Mouse (Mus musculus): Measurements from ENCODE around the gene Calhm6.
A peak's percentile ranks its signal among the peaks of the same experiment; 100 is the strongest.

Calhm6 gene

GRCm38 (mm10) chr10:34127392-34128378 lies at the start of gene Calhm6:
Calhm6 (minus strand) TSS chr10:34127984.
- DNase-seq (ENCODE audit: low spot score) = peak; percentile 20

GRCm38 (mm10) chr10:34175870-34176606 lies 48.3 kb upstream of the Calhm6 start:
- DNase-seq (ENCODE audit: low spot score) = no peak

- DNase-seq (ENCODE audit: low spot score) = no peak
Measured at GRCm38 (mm10) chr10:34172663-34173282, 45.0 kb upstream of the Calhm6 start.

GRCm38 (mm10) chr10:34171660-34172059 lies 43.9 kb upstream of the Calhm6 start:
- DNase-seq (ENCODE audit: low spot score) = no peak

- no peak for DNase-seq (ENCODE audit: low spot score)
Measured at GRCm38 (mm10) chr10:34171191-34171590, 43.4 kb upstream of the Calhm6 start.

- DNase-seq (ENCODE audit: low spot score) = no peak
Measured at GRCm38 (mm10) chr10:34166971-34167370, 39.2 kb upstream of the Calhm6 start.

GRCm38 (mm10) chr10:34155796-34156554 lies 28.2 kb upstream of the Calhm6 start:
- DNase-seq (ENCODE audit: low spot score) = no peak

- DNase-seq (ENCODE audit: low spot score) = no peak
Measured at GRCm38 (mm10) chr10:34151827-34152226, 24.0 kb upstream of the Calhm6 start.

- DNase-seq (ENCODE audit: low spot score) = no peak
Measured at GRCm38 (mm10) chr10:34150454-34150853, 22.7 kb upstream of the Calhm6 start.

- no peak for DNase-seq (ENCODE audit: low spot score)
Measured at GRCm38 (mm10) chr10:34149772-34150171, 22.0 kb upstream of the Calhm6 start.

- no peak for DNase-seq (ENCODE audit: low spot score)
Measured at GRCm38 (mm10) chr10:34141693-34142092, 13.9 kb upstream of the Calhm6 start.

GRCm38 (mm10) chr10:34139768-34140167 lies 12.0 kb upstream of the Calhm6 start:
- DNase-seq (ENCODE audit: low spot score) = no peak

GRCm38 (mm10) chr10:34138027-34138426 lies 10.2 kb upstream of the Calhm6 start:
- no peak for DNase-seq (ENCODE audit: low spot score)

GRCm38 (mm10) chr10:34136432-34136831 lies 8.6 kb upstream of the Calhm6 start:
- DNase-seq (ENCODE audit: low spot score) = no peak

GRCm38 (mm10) chr10:34131356-34131755 lies 3.6 kb upstream of the Calhm6 start:
- DNase-seq (ENCODE audit: low spot score) = no peak

- DNase-seq (ENCODE audit: low spot score) = no peak
Measured at GRCm38 (mm10) chr10:34128391-34128790, 607 bp upstream of the Calhm6 start.

- DNase-seq (ENCODE audit: low spot score) = no peak
Measured at GRCm38 (mm10) chr10:34118421-34118820, 9.4 kb downstream of the Calhm6 start.

GRCm38 (mm10) chr10:34117770-34118169 lies 10.0 kb downstream of the Calhm6 start:
- no peak for DNase-seq (ENCODE audit: low spot score)

- no peak for DNase-seq (ENCODE audit: low spot score)
Measured at GRCm38 (mm10) chr10:34117131-34117530, 10.7 kb downstream of the Calhm6 start.

- DNase-seq (ENCODE audit: low spot score) = no peak
Measured at GRCm38 (mm10) chr10:34111964-34112738, 15.6 kb downstream of the Calhm6 start.
